Mouse (Mus musculus): Measurements from ENCODE around the gene Gm13691.

DNA sequence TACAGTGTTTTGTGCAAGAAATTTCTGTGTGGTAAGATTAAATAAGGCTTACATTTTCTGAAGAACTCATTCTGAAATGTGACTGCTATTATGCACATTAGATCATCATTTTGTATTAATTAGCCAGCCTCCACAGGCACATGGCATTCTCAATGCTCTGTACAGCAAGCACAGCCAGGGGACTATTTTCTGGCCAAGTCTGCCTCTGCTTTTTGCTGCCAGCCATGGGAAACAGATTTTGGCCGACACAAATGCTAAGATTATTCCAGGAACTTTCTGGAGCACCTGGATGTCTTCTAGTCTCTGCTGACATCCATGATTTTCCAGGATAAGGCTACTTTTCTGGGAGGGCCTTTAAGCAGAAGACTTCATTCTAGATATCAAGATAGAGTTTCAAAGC is 18.6 kb downstream of the Gm13691 start:
- TF ChIP-seq CTCF (IDR thresholded peaks at IDR 0.05; ENCODE audit: low read depth, low read length), result no peak
- no peak for TF ChIP-seq GATA1 (IDR thresholded peaks at IDR 0.05; ENCODE audit: borderline replicate concordance, low read length)
- TF ChIP-seq TAL1 (conservative IDR thresholded peaks at IDR 0.05; ENCODE audit: low read depth, low read length), result no peak
- TF ChIP-seq POLR2AphosphoS5 (IDR thresholded peaks at IDR 0.05; ENCODE audit: insufficient replicate concordance, low read depth, low read length), result no peak

Measured in G1E (cell line).